Mouse (Mus musculus) stomach, postnatal 0 days (tissue): ENCODE data around the gene Ino80e.

Experiments used
- CTCF ChIP-seq: IDR thresholded peaks from 2 replicates; pipeline ENCODE4 v1.5.1; 2016; ENCODE audit warnings: antibody characterized with exemption, low read depth, mild to moderate bottlenecking, moderate library complexity
- EP300 ChIP-seq: optimal IDR thresholded peaks from 2 replicates; pipeline ENCODE3; 2016; ENCODE audit warnings: antibody characterized with exemption

GRCm38 (mm10) chr7:126868003-126868402 lies 5.8 kb upstream of the Ino80e start:
- no peak for TF ChIP-seq CTCF
- no peak for TF ChIP-seq EP300
